Mouse (Mus musculus) midbrain, postnatal 0 days (tissue): ENCODE measurements at regions not wholly inside any gene's neighbourhood (a gene's known extent, or its start where the extent isn't known, plus 50 kb on each side); places are given as distances from the start of the nearest gene placed in this dataset.

Experiments
- ATAC-seq: fragments of 200-750 bp; cut with Nextera tagmentation; 2 replicates; pipeline ENCODE4 v1.8.0; 2017; ENCODE audit warnings: moderate number of reproducible peaks, mild to moderate bottlenecking, moderate TSS enrichment, moderate library complexity; ENCODE audit not compliant: low FRiP score
- DNase-seq: peaks from one replicate; pipeline ENCODE4 v3.0.0-alpha.2; 2015; ENCODE audit warnings: low spot score
- H3K27ac ChIP-seq: fragments of 300-500 bp; sonication (generic); 2 replicates; pipeline ENCODE4 v1.5.1; 2014; ENCODE audit warnings: low read depth, mild to moderate bottlenecking, low read length, mixed read lengths
- H3K27me3 ChIP-seq: fragments of 300-500 bp; sonication (generic); 2 replicates; pipeline ENCODE4 v1.6.1; 2014; ENCODE audit warnings: low read length, control low read depth, mixed read lengths; ENCODE audit not compliant: insufficient read depth
- H3K36me3 ChIP-seq: fragments of 300-500 bp; sonication (generic); 2 replicates; pipeline ENCODE4 v1.6.1; 2014; ENCODE audit warnings: low read length, control low read depth, mixed read lengths; ENCODE audit not compliant: insufficient read depth
- H3K4me1 ChIP-seq: fragments of 300-500 bp; sonication (generic); 2 replicates; pipeline ENCODE4 v1.6.1; 2014; ENCODE audit warnings: mild to moderate bottlenecking, control low read depth, antibody characterized with exemption, low read length, mixed read lengths; ENCODE audit not compliant: insufficient read depth
- H3K4me2 ChIP-seq: fragments of 300-500 bp; sonication (generic); 2 replicates; pipeline ENCODE4 v1.6.1; 2014; ENCODE audit warnings: low read depth, mild to moderate bottlenecking, low read length, mixed read lengths; ENCODE audit not compliant: poor library complexity, severe bottlenecking
- H3K4me3 ChIP-seq: fragments of 300-500 bp; sonication (generic); 2 replicates; pipeline ENCODE4 v1.5.1; 2014; ENCODE audit warnings: low read depth, mild to moderate bottlenecking, low read length, moderate library complexity
- H3K9ac ChIP-seq: fragments of 300-500 bp; sonication (generic); replicated peaks from 2 replicates; pipeline ENCODE4 v1.6.1; 2014; ENCODE audit warnings: mild to moderate bottlenecking, low read length, moderate library complexity, mixed read lengths; ENCODE audit not compliant: poor library complexity, severe bottlenecking
- H3K9me3 ChIP-seq: fragments of 300-500 bp; sonication (generic); 2 replicates; pipeline ENCODE4 v1.6.1; 2016; ENCODE audit warnings: low read length, control low read depth
- CTCF ChIP-seq: IDR thresholded peaks from 2 replicates; pipeline ENCODE4 v1.5.1; 2016; ENCODE audit warnings: antibody characterized with exemption, mild to moderate bottlenecking
- WGBS: fragments of 180-500 bp; shearing (Covaris S2); extraction: QIAGEN DNeasy Blood & Tissue Kit; methylation state at CpG from one replicate; pipeline ENCODE4 v1.1.7; 2014; 5-methylcytosine and 5-hydroxymethylcytosine counted together

GRCm38 (mm10) chr13:35208319-35208718 lies 181.4 kb upstream of the Eci2 start:
- no peak for TF ChIP-seq CTCF
- H3K27me3 ChIP-seq: no peaks in the 10 kb centered on the region
- no peak overlapping the region for H3K4me3 ChIP-seq
- no peak for ATAC-seq
- no peak overlapping the region for H3K9ac ChIP-seq
- no peak overlapping the region for H3K4me2 ChIP-seq
- H3K4me1 ChIP-seq: no peaks in the 10 kb centered on the region
- H3K27ac ChIP-seq: no peak overlapping the region
- DNase-seq: no peak
- no peaks in the 10 kb centered on the region for H3K9me3 ChIP-seq
- H3K36me3 ChIP-seq: no peaks in the 10 kb centered on the region
- 79% methylated on average over 3 of the region's 3 CpGs for WGBS

- DNase-seq (no peak), ATAC-seq (no peak)
- 80% methylated on average over 4 of the region's 4 CpGs for WGBS
Measured at GRCm38 (mm10) chr13:35209551-35209950, 182.7 kb upstream of the Eci2 start.

GRCm38 (mm10) chr13:35211834-35212233 lies 184.9 kb upstream of the Eci2 start:
- DNase-seq (no peak), ATAC-seq (no peak)
- Histone ChIP-seq H3K4me3 (no peak overlapping the region), H3K27me3 (no peaks in the 10 kb centered on the region), H3K9me3 (no peaks in the 10 kb centered on the region), H3K9ac (no peak overlapping the region), H3K4me2 (no peak overlapping the region), H3K36me3 (no peaks in the 10 kb centered on the region), H3K27ac (no peak overlapping the region), H3K4me1 (no peaks in the 10 kb centered on the region)
- no peak for TF ChIP-seq CTCF
- WGBS: 94% methylated on average over 9 of the region's 9 CpGs

More at GRCm38 (mm10) chr13:35209551-35209950, 182.7 kb upstream of the Eci2 start:
- no peak for TF ChIP-seq CTCF
- Histone ChIP-seq H3K4me1 (no peaks in the 10 kb centered on the region), H3K36me3 (no peaks in the 10 kb centered on the region), H3K27me3 (no peaks in the 10 kb centered on the region), H3K4me2 (no peak overlapping the region), H3K9ac (no peak overlapping the region), H3K4me3 (no peak overlapping the region), H3K9me3 (no peaks in the 10 kb centered on the region), H3K27ac (no peak overlapping the region)

GRCm38 (mm10) chr13:35212276-35212675 lies 185.4 kb upstream of the Eci2 start:
- DNase-seq: peak; percentile 38
- no peak for TF ChIP-seq CTCF
- no peaks in the 10 kb centered on the region for H3K9me3 ChIP-seq
- no peaks in the 10 kb centered on the region for H3K4me1 ChIP-seq
- no peak for ATAC-seq
- H3K4me3 ChIP-seq: no peak overlapping the region
- H3K36me3 ChIP-seq: no peaks in the 10 kb centered on the region
- no peak overlapping the region for H3K4me2 ChIP-seq
- no peaks in the 10 kb centered on the region for H3K27me3 ChIP-seq
- 89% methylated on average over 4 of the region's 4 CpGs for WGBS
- H3K9ac ChIP-seq: no peak overlapping the region
- no peak overlapping the region for H3K27ac ChIP-seq

GRCm38 (mm10) chr13:35214219-35214618 lies 187.3 kb upstream of the Eci2 start:
- Histone ChIP-seq H3K9ac (no peak overlapping the region), H3K27me3 (no peaks in the 10 kb centered on the region), H3K4me2 (no peak overlapping the region), H3K4me3 (no peak overlapping the region), H3K9me3 (no peaks in the 10 kb centered on the region), H3K4me1 (no peaks in the 10 kb centered on the region), H3K36me3 (no peaks in the 10 kb centered on the region), H3K27ac (no peak overlapping the region)
- no peak for TF ChIP-seq CTCF
- WGBS: 75% methylated on average over 4 of the region's 4 CpGs
- no peak for DNase-seq
- ATAC-seq: no peak

GRCm38 (mm10) chr13:35226142-35226829 lies 199.4 kb upstream of the Eci2 start:
- 70% methylated on average over 7 of the region's 7 CpGs for WGBS
- Histone ChIP-seq H3K36me3 (no peaks in the 10 kb centered on the region), H3K4me2 (no peak overlapping the region), H3K4me1 (no peaks in the 10 kb centered on the region), H3K4me3 (no peak overlapping the region), H3K27me3 (no peaks in the 10 kb centered on the region), H3K9me3 (no peaks in the 10 kb centered on the region), H3K27ac (no peak overlapping the region), H3K9ac (no peak overlapping the region)
- TF ChIP-seq CTCF: no peak
- ATAC-seq (no peak), DNase-seq (no peak)
